Mouse (Mus musculus): Measurements from ENCODE around the gene Ctla2a. TPM values are rescaled to one million over a fixed set of nuclear protein-coding genes. Genes with fewer than 3 reads are reported as not detected.
"Not testable (repeated sequence)": the region's sequence is repeated elsewhere in the genome, so short reads cannot be mapped to it uniquely, and the experiment has no call there.

Ctla2a gene
- polyA plus RNA-seq (2015; fragmentation: Nextera tagmentation; extraction: Ambion mirVana), result 18.2 and 20.3 TPM in 2 replicates

DNA sequence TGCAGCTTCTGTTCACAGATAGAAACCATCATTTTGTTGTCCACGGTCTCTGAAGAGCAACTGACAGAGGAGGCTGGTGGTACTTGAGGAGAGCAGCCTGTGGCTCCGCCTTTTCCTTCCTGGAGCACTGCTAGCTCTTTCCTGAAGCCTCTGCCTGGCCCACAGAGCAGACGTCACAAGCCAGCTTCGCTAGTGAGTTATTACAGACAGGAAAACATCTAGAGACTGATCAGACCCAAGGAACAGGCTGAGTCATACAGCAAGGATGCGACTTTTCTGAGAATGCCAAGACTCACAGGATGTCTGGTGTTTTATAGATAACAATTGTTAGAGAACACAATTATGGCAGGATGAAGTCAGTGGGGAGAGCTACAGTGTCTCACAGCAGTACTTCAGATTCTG lies at the start of gene Ctla2a, which contains the start of gene Gm49391:
Gene Ctla2a, minus strand, starts transcription at position 126 of the 402 bp plus-strand sequence.
Gene Gm49391, minus strand, starts transcription at position 72 of the 402 bp plus-strand sequence.
- Histone ChIP-seq H3K4me3 (no peak within 1 kb of the TSS), H3K36me3 (no peaks in the 10 kb centered on the region), H3K4me2 (no peak within 1 kb of the TSS), H3K9ac (no peak within 1 kb of the TSS), H3K9me3 (peaks cover 8% of the 10 kb centered on the region), H3K27ac (replicated peaks) (no peak within 1 kb of the TSS), H3K27me3 (no peaks in the 10 kb centered on the region), H3K4me1 (replicated peaks) (no peaks in the 10 kb centered on the region)
- ATAC-seq (ENCODE audit: low read depth), result no peak
- 69% methylated on average over 5 of the region's 5 CpGs for WGBS

DNA sequence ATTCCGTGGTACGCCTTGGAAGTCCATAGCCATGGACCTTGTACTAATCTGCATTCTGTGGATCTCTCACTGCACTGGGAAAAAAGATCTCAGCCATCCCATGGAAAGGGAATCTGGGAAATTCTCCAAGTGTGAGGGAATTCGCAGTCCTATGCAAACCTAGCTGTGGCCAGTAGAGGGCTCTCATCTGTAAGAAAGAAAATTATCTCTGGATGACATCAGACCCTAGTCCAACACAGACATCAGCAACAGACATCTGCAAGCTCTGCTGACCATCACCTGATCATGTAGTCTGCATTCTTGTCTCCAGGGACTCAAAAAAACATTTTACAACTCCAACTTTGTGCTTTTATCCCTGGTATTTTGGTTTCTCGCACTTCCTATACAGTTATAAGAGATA lies 35.9 kb upstream of the Ctla2a start:
- H3K27me3 ChIP-seq; ATAC-seq (ENCODE audit: low read depth): not testable (repeated sequence)
- 68% methylated on average over 4 of the region's 4 CpGs for WGBS

DNA sequence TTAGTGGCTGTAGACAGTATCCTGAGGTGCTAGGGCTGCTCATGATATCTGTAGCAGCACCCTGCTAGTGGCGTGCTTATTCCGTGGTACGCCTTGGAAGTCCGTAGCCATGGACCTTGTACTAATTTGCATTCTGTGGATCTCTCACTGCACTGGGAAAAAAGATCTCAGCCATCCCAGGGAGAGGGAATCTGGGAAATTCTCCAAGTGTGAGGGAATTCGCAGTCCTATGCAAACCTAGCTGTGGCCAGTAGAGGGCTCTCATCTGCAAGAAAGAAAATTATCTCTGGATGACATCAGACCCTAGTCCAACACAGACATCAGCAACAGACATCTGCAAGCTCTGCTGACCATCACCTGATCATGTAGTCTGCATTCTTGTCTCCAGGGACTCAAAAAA lies 27.6 kb upstream of the Ctla2a start:
- H3K36me3 ChIP-seq; H3K27ac ChIP-seq (replicated peaks); H3K4me2 ChIP-seq; ATAC-seq (ENCODE audit: low read depth); H3K4me3 ChIP-seq; H3K27me3 ChIP-seq; H3K9ac ChIP-seq; H3K4me1 ChIP-seq (replicated peaks): not testable (repeated sequence)
- 26% methylated on average over 5 of the region's 5 CpGs for whole genome bisulfite sequencing
- H3K9me3 ChIP-seq, result peaks cover 26% of the 10 kb centered on the region

More for the DNA sequence above, 35.9 kb upstream of the Ctla2a start:
- H3K27ac ChIP-seq (replicated peaks); H3K36me3 ChIP-seq; H3K4me1 ChIP-seq (replicated peaks); H3K4me2 ChIP-seq; H3K9ac ChIP-seq; H3K9me3 ChIP-seq; H3K4me3 ChIP-seq: not testable (repeated sequence)

DNA sequence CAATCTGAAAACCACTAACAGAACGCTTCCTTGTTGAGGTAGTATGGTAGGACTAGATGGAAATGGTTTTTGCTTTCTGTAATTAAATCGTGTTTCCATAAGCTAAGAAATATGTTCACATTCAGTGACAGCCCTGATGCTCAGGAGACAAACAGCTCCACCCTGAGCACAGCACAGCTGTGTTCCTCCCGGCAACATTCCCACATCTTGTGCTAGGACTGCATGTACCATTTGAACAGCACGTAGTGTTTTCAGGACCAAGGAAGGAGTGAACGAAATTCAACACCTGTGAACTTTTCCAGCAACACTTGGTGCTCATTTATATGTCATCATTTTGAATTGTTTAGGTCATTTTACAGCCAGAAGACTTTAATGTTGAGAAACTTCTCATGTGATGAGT lies 25.3 kb upstream of the Ctla2a start:
- no peak overlapping the region for H3K27ac ChIP-seq (replicated peaks)
- H3K9ac ChIP-seq, result no peak overlapping the region
- no peaks in the 10 kb centered on the region for H3K27me3 ChIP-seq
- H3K4me1 ChIP-seq (replicated peaks), result no peaks in the 10 kb centered on the region
- H3K4me2 ChIP-seq, result no peak overlapping the region
- no peaks in the 10 kb centered on the region for H3K36me3 ChIP-seq
- 69% methylated on average over 5 of the region's 5 CpGs for WGBS
- ATAC-seq (ENCODE audit: low read depth), result no peak
- no peak overlapping the region for H3K4me3 ChIP-seq
- H3K9me3 ChIP-seq, result peaks cover 35% of the 10 kb centered on the region

DNA sequence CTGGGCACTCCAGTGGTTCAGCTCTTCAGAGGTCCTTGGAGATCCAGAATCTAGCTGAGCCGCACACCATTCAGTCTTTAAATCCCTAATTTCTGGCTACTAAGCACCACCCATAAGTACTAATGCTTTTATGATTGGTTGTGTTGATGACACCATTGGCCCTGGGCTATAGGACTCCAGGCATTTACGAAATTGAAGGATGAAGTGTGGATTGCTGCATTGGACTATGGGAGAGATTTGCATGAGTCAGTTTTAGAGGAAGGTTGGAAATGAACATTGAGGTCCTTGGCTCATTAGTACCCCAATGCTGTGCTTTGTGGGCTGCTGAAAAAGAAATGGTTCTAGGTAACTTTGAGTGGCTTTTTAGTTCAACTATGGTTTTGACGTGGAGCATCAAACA lies 5.5 kb upstream of the Ctla2a start, which contains the start of gene Tpbpa:
Gene Tpbpa, minus strand, starts transcription at position 101 of the 400 bp plus-strand sequence.
- not testable (repeated sequence) for H3K4me2 ChIP-seq; H3K36me3 ChIP-seq; H3K9ac ChIP-seq; H3K27me3 ChIP-seq; H3K9me3 ChIP-seq; H3K4me1 ChIP-seq (replicated peaks); H3K27ac ChIP-seq (replicated peaks); ATAC-seq (ENCODE audit: low read depth); H3K4me3 ChIP-seq
- WGBS, result 73% methylated on average over 3 of the region's 3 CpGs

DNA sequence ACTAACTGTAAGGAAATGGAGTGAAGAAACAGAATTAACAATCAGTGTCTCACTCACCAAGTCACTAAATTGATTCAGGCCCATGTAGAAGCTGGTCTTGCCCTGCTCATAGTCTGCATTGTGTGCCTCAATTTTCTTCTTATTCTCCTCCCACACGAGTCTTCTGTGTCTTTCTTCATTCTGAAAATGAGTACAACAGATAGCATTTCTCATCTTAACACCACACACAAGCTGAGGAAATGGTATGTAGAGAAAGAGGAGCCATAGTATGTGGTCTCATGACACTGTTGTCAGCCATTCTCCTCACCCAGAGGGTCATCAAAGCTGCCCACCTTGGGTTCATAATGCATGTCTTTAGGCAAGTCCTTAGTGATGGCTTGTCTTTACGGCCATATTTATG lies 935 bp downstream of the Ctla2a start, which contains the start of gene Gm49393:
Gene Gm49393, minus strand, starts transcription at position 101 of the 400 bp plus-strand sequence.
- H3K4me3 ChIP-seq; H3K27ac ChIP-seq (replicated peaks); H3K9ac ChIP-seq; H3K27me3 ChIP-seq; ATAC-seq (ENCODE audit: low read depth); H3K4me2 ChIP-seq; H3K36me3 ChIP-seq; H3K9me3 ChIP-seq; H3K4me1 ChIP-seq (replicated peaks): not testable (repeated sequence)
- WGBS, result 81% methylated on average over 2 of the region's 2 CpGs

DNA sequence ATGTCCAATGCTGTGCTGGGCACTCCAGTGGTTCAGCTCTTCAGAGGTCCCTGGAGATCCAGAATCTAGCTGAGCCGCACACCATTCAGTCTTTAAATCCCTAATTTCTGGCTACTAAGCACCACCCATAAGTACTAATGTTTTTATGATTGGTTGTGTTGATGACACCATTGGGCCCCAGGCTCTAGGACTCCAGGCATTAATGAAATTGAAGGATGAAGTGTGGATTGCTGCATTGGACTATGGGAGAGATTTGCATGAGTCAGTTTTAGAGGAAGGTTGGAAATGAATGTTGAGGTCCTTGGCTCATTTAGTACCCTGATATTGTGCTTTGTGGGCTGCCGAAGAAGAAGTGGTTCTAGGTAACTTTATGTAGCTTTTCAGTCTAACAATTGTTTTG lies 31.6 kb downstream of the Ctla2a start, which contains the start of gene Tpbpb:
Gene Tpbpb, minus strand, starts transcription at position 101 of the 400 bp plus-strand sequence.
- H3K36me3 ChIP-seq; H3K9ac ChIP-seq; H3K27ac ChIP-seq (replicated peaks); ATAC-seq (ENCODE audit: low read depth); H3K4me1 ChIP-seq (replicated peaks); H3K27me3 ChIP-seq; H3K4me2 ChIP-seq; H3K9me3 ChIP-seq; H3K4me3 ChIP-seq: not testable (repeated sequence)
- WGBS, result 95% methylated on average over 2 of the region's 2 CpGs

DNA sequence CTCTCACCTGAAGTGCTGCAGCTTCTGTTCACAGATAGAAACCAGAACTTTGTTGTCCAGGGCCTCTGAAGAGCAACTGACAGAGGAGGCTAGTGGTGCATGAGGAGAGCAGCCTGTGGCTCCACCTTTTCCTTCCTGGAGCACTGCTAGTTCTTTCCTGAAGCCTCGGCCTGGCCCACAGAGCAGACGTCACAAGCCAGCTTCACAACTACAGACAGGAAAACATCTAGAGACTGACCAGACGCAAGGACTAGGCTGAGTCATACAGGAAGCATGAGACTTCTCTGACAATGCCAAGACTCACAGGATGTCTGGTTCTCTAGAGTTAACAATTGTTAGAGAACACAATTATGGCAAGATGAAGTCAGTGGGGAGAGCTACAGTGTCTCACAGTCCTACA lies 39.1 kb downstream of the Ctla2a start, which contains the start of gene Ctla2b:
Gene Ctla2b, minus strand, starts transcription at position 120 of the 400 bp plus-strand sequence.
- no peak within 1 kb of the TSS for H3K4me3 ChIP-seq
- no peaks in the 10 kb centered on the region for H3K36me3 ChIP-seq
- WGBS, result 85% methylated on average over 3 of the region's 3 CpGs
- H3K9me3 ChIP-seq, result peaks cover 10% of the 10 kb centered on the region; the same call in 1 of the 2 replicates
- H3K4me2 ChIP-seq, result no peak within 1 kb of the TSS
- H3K4me1 ChIP-seq (replicated peaks), result no peaks in the 10 kb centered on the region
- no peak for ATAC-seq (ENCODE audit: low read depth)
- H3K27ac ChIP-seq (replicated peaks), result no peak within 1 kb of the TSS
- H3K9ac ChIP-seq, result no peak within 1 kb of the TSS
- H3K27me3 ChIP-seq, result no peaks in the 10 kb centered on the region

DNA sequence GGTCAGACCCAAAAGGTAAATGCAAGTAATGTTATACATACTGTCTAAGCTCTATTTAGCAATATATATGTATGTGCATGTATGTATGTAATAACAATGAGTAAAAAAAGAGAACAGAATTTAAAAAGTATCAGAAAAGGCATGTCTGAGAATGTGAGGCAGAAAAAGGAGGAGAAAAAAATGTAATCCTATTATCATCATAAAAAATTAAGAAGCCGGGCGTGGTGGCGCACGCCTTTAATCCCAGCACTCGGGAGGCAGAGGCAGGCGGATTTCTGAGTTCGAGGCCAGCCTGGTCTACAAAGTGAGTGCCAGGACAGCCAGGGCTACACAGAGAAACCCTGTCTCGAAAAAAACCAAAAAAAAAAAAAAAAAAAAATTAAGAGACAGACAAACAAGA lies 39.6 kb downstream of the Ctla2a start, which contains the start of gene Gm49392:
Gene Gm49392, minus strand, starts transcription at position 101 of the 400 bp plus-strand sequence.
- H3K36me3 ChIP-seq; H3K27ac ChIP-seq (replicated peaks); H3K27me3 ChIP-seq; H3K4me1 ChIP-seq (replicated peaks); H3K4me3 ChIP-seq; ATAC-seq (ENCODE audit: low read depth); H3K9me3 ChIP-seq; H3K9ac ChIP-seq; H3K4me2 ChIP-seq: not testable (repeated sequence)
- 87% methylated on average over 8 of the region's 8 CpGs for WGBS

DNA sequence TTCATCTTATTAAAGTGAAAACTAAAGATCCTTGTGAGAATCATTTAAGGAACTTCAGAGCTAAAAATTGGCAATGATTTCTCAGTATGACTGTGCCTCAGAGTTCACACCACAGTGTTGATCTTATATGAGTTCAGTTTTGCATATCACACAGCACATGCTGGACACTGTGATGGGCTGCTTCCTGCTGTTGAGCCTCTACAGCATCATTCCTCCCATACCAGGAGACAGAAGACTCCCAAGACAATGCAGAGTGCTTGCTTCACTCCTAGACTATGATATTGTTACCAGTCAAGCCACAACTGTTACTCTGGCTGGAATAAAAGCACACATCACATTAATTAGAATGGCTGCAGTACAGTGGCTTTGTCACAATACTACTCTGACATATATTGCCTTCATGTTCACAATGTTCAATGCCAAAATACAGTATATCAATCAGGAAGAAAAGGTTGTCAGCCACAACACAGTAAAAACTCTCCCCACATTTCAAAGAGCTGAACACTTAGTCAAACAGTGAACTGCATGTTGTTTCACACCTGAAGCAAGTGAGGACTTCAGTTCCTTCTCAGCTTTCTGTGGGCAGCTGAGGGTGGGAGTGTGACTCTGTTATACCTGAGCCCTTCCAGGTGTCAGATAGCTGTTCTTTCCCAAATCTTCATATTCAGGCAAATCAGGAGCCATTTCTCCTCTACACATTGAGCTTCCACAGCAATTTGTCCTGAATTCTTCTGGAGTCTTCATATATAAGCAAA lies 40.8 kb downstream of the Ctla2a start:
- Histone ChIP-seq H3K27ac (replicated peaks) (no peak overlapping the region), H3K27me3 (no peaks in the 10 kb centered on the region), H3K4me3 (no peak overlapping the region), H3K4me2 (no peak overlapping the region), H3K9ac (no peak overlapping the region), H3K9me3 (peaks cover 6% of the 10 kb centered on the region; the same call in 1 of the 2 replicates), H3K4me1 (replicated peaks) (no peaks in the 10 kb centered on the region), H3K36me3 (no peaks in the 10 kb centered on the region)
- ATAC-seq (ENCODE audit: low read depth), result no peak

DNA sequence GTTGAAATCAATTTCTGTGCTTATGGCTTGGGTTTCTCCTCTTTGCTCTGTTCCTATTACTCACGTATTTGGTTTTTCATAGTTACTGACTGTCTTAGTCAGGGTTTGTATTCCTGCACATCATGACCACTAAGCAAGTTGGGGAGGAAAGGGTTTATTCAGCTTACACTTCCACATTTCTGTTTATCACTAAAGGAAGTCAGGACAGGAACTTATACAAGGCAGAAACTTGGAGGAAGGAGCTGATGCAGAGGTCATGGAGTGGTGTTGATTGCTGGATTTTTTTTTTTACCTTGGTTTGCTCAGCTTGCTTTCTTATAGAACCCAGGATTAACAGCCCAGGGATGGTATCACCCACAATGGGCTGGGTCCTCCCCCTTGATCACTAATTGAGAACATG lies 44.1 kb downstream of the Ctla2a start:
- no peaks in the 10 kb centered on the region for H3K36me3 ChIP-seq
- no peak for ATAC-seq (ENCODE audit: low read depth)
- WGBS, result 92% methylated on average over 1 of the region's 1 CpGs
- no peak overlapping the region for H3K27ac ChIP-seq (replicated peaks)
- peaks cover 9% of the 10 kb centered on the region; the same call in 1 of the 2 replicates for H3K9me3 ChIP-seq
- H3K4me1 ChIP-seq (replicated peaks), result no peaks in the 10 kb centered on the region
- H3K27me3 ChIP-seq, result no peaks in the 10 kb centered on the region
- no peak overlapping the region for H3K9ac ChIP-seq
- no peak overlapping the region for H3K4me3 ChIP-seq
- no peak overlapping the region for H3K4me2 ChIP-seq
